Mouse (Mus musculus) heart, postnatal 4 days (tissue): ENCODE results near the gene Mpv17l. TPM values are rescaled to one million over a fixed set of nuclear protein-coding genes. Genes with fewer than 3 reads are reported as not detected.
A peak's percentile ranks its signal among the peaks of the same experiment; 100 is the strongest.
"Not testable (repeated sequence)": the region's sequence is repeated elsewhere in the genome, so short reads cannot be mapped to it uniquely, and the experiment has no call there.

Experiments
- DNase-seq: peaks from one replicate; pipeline ENCODE4 v3.0.0; 2021
- total RNA-seq, 2 experiments: library from RNA; stranded (reverse); gene quantifications; 2 replicates each; pipeline ENCODE4 v1.2.3; 2021

Gene Mpv17l
- total RNA-seq, 2 experiments from 2014 or later = 1.3 to 2.1 TPM

DNA sequence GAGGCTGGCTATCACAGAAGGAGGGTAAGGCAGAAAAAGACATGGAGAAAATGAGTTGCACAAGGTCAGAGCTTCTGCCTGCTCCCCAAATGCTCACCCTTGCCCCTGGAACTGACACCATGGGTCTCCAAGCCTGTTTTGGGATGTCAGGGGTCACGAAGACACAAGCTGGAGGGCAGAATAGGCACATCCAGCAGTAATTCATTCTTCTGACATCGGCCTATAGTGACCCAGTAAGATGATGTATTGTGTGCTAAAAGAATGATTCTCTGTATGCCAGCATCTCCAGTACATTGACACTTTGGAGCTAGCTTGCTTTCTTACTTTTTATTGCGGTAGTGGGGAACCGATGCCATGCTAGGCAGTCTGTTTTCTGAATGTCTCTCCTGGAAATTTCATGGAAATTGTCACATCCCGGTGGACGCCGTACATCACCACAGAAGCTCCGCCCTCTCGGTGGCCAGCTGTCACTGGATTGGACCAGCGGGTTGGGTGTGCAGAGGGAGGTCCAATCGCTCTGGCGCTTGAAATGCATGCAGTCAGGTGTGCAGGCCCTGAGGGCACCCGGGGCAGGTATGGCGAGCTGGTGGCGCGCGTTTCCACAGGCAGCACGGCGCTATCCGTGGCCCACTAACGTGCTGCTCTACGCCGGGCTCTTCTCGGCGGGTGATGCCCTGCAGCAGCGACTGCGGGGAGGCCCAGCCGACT lies 37.3 kb downstream of the Mpv17l start:
- peak; percentile 39 for DNase-seq

- DNase-seq = no peak
Measured at GRCm38 (mm10) chr16:13940847-13941395, 38.0 kb downstream of the Mpv17l start.

- no peak for DNase-seq
Measured at GRCm38 (mm10) chr16:13944178-13944577, 41.2 kb downstream of the Mpv17l start.

DNA sequence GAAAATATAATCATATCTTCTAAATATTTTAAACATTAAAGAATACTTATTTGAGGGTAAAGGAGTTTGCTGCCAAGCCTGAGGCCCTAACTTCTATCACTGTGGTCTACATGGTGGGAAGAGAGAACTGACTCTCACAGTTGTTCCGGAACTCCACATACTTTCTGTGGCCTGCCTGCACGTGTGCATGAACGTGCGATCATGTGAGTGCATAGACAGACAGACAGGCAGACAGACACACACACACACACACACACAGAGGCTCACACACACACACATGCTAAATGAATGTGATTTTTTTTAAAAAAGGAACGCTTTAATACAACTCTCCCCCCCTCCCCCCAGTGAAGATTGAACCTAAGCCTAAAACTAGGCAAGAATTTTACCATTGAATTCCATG lies 41.8 kb downstream of the Mpv17l start:
- no peak for DNase-seq

DNA sequence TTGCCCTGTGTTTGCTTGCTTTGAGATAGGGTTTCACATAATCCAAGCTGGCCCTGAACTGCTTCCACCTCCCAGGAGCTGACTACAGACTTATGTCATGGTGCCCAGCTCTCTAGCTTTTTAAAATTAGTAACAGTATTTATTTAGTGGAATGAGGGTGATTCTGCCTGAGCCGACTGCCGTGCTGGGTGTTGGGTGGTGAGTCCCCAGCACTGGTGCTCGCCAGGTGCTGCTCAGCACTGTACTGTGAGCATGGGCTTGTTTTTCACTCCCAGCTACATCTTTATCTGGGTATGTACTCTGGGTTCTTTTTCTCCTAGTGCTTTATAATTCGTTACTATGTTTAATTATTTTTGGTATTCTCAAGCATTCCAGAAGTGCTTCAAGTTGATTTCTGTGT lies 42.2 kb downstream of the Mpv17l start:
- DNase-seq = no peak

DNA sequence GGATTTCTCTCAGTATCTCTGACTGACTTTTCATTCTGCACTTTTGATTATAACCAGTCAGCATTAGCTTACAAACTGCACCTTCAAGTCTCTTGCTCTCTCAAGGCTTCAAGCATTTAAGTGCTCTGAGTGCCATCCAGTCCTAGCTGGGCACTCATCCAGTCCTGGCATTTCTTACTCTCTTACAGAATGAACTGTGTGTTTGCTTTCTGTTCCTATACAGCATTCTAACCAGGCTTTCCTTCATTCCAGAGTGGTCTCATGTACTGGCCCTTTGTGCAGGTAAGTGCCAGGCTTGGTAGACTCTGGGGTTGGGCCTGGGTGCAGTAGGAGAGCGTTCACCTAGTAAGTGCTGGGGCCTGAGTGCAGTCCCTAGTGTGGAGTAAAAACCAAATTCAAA lies 43.3 kb downstream of the Mpv17l start:
- no peak for DNase-seq

GRCm38 (mm10) chr16:13951245-13951644 lies 48.3 kb downstream of the Mpv17l start:
- no peak for DNase-seq

DNA sequence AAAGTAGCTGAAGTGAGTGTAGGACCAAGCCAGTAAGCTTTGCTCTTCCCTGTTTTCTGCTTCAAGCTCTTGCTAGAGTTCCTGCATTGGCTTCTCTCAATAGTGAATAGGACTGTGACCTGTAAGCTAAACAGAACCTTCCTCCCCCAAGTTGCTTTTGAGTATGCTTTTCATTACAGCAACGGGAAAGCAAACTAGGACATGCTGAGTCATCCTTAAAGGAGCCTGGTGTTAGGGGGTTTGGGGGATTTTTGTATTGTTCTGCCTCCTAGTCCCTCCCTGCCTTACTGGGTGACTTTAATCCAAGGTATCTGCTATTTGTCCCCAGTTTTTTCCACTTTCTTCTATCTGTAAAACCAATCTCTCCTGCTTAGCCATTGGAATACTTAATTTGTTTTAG lies 59.1 kb downstream of the Mpv17l start:
- no peak for DNase-seq

GRCm38 (mm10) chr16:13969096-13969495 lies 66.1 kb downstream of the Mpv17l start:
- no peak for DNase-seq

GRCm38 (mm10) chr16:13972051-13972450 lies 69.1 kb downstream of the Mpv17l start:
- DNase-seq = no peak

DNA sequence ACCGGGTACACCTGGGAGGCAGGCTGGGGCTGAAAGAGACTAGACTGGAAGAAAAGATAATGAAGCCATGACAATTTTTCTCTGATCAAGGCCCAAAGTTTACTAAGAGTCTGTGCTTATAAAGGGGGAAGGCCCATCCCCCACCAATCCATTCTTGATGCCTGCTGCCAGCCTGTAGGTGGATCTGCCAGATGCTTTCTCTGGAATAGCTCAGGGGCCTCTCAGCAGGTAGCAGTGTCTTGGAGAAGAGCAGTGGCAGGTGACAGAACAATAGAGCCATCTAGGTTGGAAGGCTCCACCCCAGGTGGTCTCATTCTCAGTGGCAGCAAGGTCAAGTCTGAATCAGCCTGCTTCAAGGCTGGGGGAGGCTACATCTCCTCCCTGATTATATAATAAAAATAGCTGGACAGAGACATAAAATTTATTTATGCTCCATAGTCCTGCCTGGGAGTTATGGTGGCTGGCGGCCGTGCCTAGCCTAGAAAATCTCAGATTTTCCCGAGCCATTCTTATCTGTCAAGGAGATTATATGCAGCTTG lies 73.5 kb downstream of the Mpv17l start:
- not testable (repeated sequence) for DNase-seq

GRCm38 (mm10) chr16:13977026-13977425 lies 74.1 kb downstream of the Mpv17l start:
- not testable (repeated sequence) for DNase-seq

DNA sequence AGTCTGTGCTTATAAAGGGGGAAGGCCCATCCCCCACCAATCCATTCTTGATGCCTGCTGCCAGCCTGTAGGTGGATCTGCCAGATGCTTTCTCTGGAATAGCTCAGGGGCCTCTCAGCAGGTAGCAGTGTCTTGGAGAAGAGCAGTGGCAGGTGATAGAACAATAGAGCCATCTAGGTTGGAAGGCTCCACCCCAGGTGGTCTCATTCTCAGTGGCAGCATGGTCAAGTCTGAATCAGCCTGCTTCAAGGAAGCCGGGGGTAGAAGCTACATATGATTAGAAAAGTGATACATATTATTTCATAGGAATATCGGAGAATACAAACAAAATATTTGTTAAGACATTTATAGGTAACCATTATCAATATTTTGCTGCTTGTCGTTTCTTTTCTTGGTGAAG lies 78.8 kb downstream of the Mpv17l start:
- not testable (repeated sequence) for DNase-seq

- DNase-seq = no peak
Measured at GRCm38 (mm10) chr16:13983161-13983560, 80.2 kb downstream of the Mpv17l start.

DNA sequence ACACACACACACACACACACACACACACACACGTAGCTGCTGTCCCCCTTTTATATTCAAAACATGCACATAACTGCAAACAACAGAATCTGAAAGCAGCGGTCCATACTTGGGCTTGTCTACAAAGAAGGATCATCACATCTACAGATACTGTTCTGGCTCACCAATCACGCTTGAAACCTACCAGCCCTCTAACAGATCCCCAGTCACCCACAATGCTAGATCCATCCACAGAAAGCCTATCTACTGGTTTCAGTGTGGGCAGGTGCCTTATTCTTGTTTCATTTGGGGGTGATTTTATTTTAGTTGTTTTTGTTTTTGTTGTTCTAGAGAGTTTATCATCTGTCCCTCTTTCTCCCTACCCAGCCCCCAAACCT lies 83.2 kb downstream of the Mpv17l start:
- DNase-seq = no peak

GRCm38 (mm10) chr16:13986574-13987478 lies 83.9 kb downstream of the Mpv17l start, which contains the start of the genes 2900011O08Rik and Ifitm7:
2900011O08Rik (plus strand) TSS chr16:13986604.
Ifitm7 (minus strand) TSS chr16:13986888.
- DNase-seq = no peak

DNA sequence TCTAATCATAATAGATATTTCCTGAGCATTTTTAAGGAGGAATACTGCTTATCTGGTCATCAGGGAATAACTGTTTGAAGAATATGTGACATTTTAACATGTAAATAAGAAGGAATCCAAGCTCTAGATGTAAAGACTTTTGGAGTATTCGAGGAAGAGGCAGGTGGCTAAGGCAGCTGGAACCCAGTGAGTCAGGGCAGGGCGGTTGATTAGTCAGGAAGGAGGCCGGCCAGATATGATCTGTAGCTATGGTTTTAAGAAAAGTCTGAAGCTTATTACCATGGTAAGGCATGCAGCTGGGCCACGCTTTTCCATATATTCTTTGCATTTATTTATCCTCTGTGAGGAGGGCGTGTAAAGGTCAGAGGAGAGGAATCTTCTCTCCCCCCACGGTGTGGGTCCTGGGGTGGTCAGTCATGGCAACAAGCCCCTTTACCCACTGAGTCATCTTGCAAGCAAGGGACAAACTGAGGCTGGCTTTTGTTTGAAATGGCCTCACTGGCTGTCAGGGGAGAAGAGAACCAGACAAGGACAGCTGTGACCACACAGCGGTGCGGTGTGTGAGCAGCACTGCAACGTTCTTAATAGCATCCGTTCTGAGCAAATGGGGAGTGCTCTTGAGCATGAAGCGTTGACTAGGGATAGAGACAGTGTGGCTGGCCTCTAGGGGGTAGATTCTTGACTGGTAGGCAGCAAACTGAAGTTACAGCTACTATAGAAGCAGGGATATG lies 89.7 kb downstream of the Mpv17l start:
- DNase-seq = no peak

- no peak for DNase-seq
Measured at GRCm38 (mm10) chr16:13994076-13994475, 91.1 kb downstream of the Mpv17l start.

GRCm38 (mm10) chr16:13994502-13994901 lies 91.5 kb downstream of the Mpv17l start:
- no peak for DNase-seq
